Mouse (Mus musculus) megakaryocyte-erythroid progenitor cell, adult 5-6 weeks (primary cell): ENCODE data around the gene Pawr. TPM values are rescaled to one million over a fixed set of nuclear protein-coding genes. Genes with fewer than 3 reads are reported as not detected.

Experiments used
- ATAC-seq: replicated peaks from 2 replicates; pipeline ENCODE4 v1.8.0; 2016; ENCODE audit warnings: mild to moderate bottlenecking, inconsistent platforms; ENCODE audit not compliant: severe bottlenecking, poor library complexity, low FRiP score, low TSS enrichment
- total RNA-seq, 2 experiments: library from RNA; stranded (forward) in 1 of 2; stranded (reverse) in 1 of 2; fragments of 200-1000, 215-1000 nt in 1 of 2; fragments of >200 nt in 1 of 2; fragmentation: Nextera tagmentation in 1 of 2; gene quantifications; 2 replicates each; pipeline ENCODE4 v1.2.3; 2014 to 2017

The Pawr gene
- total RNA-seq, 2 experiments from 2014 or later, result not detected

DNA sequence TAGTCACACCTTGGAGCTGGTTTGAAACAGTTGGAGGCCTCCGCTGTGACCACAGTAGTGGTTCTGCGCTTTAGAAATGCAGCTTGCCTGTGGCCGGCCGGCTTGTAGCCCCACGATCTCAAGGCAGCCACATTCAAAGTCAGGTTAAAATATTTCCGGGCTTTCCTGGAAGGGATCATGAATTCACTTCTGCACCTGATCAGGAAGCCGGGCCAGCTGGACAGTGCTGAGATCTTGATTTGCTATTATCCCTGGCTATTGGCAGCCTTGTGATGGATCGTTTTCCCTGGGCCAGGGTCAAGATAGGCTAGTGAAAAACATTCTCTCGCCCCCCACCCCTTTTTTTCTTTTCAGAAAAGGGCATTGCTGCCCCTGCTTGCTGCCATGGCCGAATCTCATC, 123.3 kb downstream of the Pawr start:
- ATAC-seq, result peak; percentile 44; the same call in 1 of the 2 replicates

- no peak for ATAC-seq
Measured at GRCm38 (mm10) chr10:108455883-108456282, 124.0 kb downstream of the Pawr start.

DNA sequence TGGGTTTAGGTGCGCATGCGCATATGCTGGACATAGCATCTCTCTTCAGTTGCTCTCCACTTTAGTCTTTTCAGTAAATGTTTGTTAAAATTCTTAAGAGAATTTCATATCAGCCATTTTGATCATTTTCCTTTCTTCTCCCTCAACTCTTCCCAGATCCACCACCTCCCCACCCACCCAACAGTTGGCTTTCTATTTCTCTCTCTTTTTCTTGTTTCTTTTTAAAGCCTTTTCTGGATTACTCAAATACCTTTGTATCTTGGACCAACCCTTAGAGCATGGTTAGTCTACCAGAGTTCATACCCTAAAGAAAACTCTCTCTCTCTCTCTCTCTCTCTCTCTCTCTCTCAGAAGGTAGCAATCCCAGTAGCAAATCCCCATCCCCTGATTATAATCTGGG, 125.1 kb downstream of the Pawr start:
- ATAC-seq, result no peak

- no peak for ATAC-seq
Measured at GRCm38 (mm10) chr10:108461862-108462261, 129.9 kb downstream of the Pawr start.

Other genes with a start within 250 kb of the Pawr start
- 64.2 and 92.2 TPM in 2 replicates for gene Ppp1r12a, start 169.9 kb upstream of the Pawr start, total RNA-seq (2014; fragmentation: Nextera tagmentation)
- 131 and 151 TPM in 2 replicates for gene Ppp1r12a, start 169.9 kb upstream of the Pawr start, total RNA-seq (2017)